Mouse (Mus musculus) pancreas, adult 10 weeks (tissue): ENCODE results near the gene Mpzl2. TPM values are rescaled to one million over a fixed set of nuclear protein-coding genes. Genes with fewer than 3 reads are reported as not detected.

Experiments
- polyA plus RNA-seq: library from polyadenylated mRNA; stranded (reverse); fragments of 350-450 nt; fragmentation: Illumina TruSeq; extraction: RNeasy Lipid Tissue Mini Kit (QIAGEN cat#74804); gene quantifications from one replicate; pipeline ENCODE4 v1.2.3, GENCODE M21; 2015; ENCODE audit warnings: low read depth, low replicate concordance; ENCODE audit not compliant: insufficient read depth

Mpzl2 gene
- 3.2 TPM for polyA plus RNA-seq

DNA sequence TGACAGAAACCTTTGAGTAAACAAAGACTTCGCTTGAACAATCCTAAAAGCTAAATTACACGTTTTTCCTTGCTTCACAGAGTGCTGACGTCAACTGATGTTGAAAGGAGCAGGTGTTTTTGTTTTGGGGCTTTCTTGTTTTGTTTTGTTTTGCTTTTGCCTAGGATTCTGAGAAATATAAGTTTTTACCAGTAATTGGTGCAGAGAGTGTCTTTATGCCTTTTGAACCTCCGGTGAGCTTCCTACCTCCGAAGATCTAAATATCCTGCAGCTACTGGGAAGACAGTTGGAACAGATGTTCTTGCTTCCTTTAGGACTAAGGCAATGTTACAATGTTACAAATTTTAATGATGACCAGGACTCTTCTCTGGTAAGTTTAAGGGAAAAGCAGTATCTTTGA, at the start of gene Mpzl2:
Gene Mpzl2 (plus strand): TSS at position 301 of the 400 bp plus-strand sequence.

DNA sequence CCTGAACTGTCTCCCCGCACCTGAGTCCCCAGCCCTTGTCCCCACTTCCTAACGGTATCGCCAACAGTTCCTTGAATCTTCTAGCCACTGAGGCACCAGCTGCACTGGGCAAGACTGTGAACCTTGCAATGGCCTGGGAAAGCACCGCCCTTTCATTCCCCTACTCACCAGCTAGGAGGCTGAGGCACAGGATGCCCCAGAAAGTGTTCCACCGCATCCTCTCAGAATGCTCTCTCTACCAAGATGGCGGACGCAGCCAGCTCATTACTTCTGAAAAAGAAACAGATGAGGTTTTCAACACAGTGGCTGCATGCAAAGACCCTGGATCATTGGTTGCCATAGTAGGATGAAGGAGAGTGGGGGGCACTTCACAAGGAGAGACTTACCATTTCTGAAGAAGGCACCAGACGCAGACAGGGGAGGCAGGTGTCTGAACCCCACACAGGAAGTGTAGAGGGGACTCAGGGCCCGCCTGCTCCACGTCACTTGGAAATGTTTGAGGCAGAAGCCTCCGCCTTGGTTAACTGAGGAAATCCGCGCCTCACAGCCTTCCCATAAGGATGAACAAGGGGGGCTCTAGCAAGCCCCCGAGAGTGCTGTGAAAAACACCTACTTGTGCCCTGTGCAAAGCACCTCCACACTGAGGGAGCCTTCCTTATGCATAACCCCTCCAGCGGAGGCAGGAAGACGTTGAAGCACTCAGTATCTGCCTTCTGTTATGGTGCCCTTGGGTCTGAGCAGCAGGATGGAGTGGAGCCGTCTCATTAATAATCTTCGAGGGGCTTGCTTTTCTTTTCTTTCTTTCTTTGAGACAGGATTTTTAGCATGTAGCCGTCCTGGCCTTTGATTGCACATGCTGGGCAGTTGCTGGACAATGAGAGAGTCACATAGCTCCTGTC, 30.2 kb upstream of the Mpzl2 start, which contains the start of gene Cd3e:
Gene Cd3e (minus strand): TSS at position 448 of the 899 bp plus-strand sequence.

DNA sequence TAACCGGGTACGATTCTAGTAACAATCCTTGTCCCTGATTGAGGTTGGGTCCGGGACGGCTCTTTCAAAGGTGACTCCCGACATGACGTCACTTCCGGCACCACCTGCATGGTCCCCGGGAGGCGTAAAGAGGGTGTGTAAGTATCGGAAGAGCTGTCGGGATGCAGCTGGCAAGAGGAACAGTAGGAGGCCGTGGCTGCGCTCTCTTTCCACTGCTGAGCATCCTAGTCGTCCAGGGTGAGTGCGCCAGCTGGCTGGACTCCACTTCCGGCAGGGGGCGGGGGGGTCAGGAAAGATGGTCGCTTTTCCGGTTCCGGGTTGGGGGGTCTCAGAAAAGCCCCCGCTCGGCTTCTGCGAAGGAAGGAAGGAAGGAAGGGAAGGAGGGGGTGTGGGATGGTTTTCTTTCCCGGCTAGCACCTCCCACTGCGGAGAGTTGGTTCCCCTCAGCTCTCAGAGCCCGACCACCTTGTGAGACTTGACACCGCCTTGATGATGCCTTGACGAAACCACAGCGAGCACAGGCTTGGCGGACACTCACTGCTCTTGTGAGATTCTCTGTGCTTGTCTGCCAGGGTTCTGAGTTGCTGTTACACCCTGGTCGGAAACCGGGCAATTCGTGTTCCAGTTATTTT, 15.6 kb downstream of the Mpzl2 start, which contains the start of gene Mpzl3:
Gene Mpzl3 (plus strand): TSS at position 105 of the 632 bp plus-strand sequence.

DNA sequence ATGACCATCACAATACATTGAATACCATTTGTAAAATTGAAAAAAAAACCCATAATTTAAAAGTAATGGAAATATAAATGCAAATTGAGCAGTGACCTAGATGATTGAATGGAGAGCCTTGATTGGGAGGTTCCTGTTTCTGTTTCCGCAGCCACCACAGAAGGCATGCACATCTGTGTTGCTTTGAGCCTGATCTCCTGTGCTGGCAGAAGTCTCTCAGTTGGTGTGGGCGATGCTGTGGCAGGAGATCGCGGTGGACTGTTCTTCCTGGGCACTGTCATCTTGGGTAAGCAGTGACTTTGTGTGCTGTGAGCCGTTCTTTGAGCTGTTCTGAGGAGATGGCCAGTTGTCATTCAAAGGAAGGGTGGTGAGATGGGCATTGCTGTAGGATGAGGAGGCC, 39.4 kb downstream of the Mpzl2 start, which contains the start of gene Jaml:
Gene Jaml (plus strand): TSS at position 173 of the 400 bp plus-strand sequence.

Other genes with a start within 250 kb of the Mpzl2 start
- 2.2 TPM for gene Tmem25, start 240.5 kb upstream of the Mpzl2 start, polyA plus RNA-seq
- gene Ttc36, start 236.7 kb upstream of the Mpzl2 start, polyA plus RNA-seq, result not detected
- gene Kmt2a, start 158.5 kb upstream of the Mpzl2 start, polyA plus RNA-seq, result 9.5 TPM
- 260 TPM for gene Atp5l, start 119.1 kb upstream of the Mpzl2 start, polyA plus RNA-seq
- gene Ube4a, start 74.2 kb upstream of the Mpzl2 start, polyA plus RNA-seq, result 13.2 TPM
- not detected for gene Cd3g, start 59.4 kb upstream of the Mpzl2 start, polyA plus RNA-seq
- gene Cd3d, start 58.0 kb upstream of the Mpzl2 start, polyA plus RNA-seq, result 0.52 TPM
- not detected for gene Cd3e, start 30.2 kb upstream of the Mpzl2 start, polyA plus RNA-seq
- 1.1 TPM for gene Mpzl3, start 15.4 kb downstream of the Mpzl2 start, polyA plus RNA-seq
- 0.33 TPM for gene Jaml, start 39.4 kb downstream of the Mpzl2 start, polyA plus RNA-seq
- 0.22 TPM for gene Scn2b, start 78.0 kb downstream of the Mpzl2 start, polyA plus RNA-seq
- 1.3 TPM for gene Scn4b, start 98.6 kb downstream of the Mpzl2 start, polyA plus RNA-seq
- gene BC049352, start 142.2 kb downstream of the Mpzl2 start, polyA plus RNA-seq, result not detected
- 5.5 TPM for gene Tmprss4, start 164.3 kb downstream of the Mpzl2 start, polyA plus RNA-seq
- 2.0 TPM for gene Il10ra, start 229.3 kb downstream of the Mpzl2 start, polyA plus RNA-seq